Mouse (Mus musculus) gastrocnemius, adult 2 months (tissue): ENCODE results near the gene U2af1. TPM values are rescaled to one million over a fixed set of nuclear protein-coding genes. Genes with fewer than 3 reads are reported as not detected.
A peak's percentile ranks its signal among the peaks of the same experiment; 100 is the strongest.
"Not testable (repeated sequence)": the region's sequence is repeated elsewhere in the genome, so short reads cannot be mapped to it uniquely, and the experiment has no call there.

Experiments used
- DNase-seq: peaks from one replicate; pipeline ENCODE4 v3.0.0; 2022
- H3K27ac ChIP-seq: fragments of 200-600 bp; 2 replicates; pipeline ENCODE4 v1.8.1; 2022; ENCODE audit warnings: mild to moderate bottlenecking
- H3K4me3 ChIP-seq: fragments of 200-600 bp; 2 replicates; pipeline ENCODE4 v1.8.1; 2022; ENCODE audit warnings: mild to moderate bottlenecking, moderate library complexity
- CTCF ChIP-seq: fragments of 200-600 bp; IDR thresholded peaks from 2 replicates; pipeline ENCODE4 v1.8.1; 2022; ENCODE audit warnings: antibody characterized with exemption, mild to moderate bottlenecking, moderate library complexity
- intact Hi-C: fragments of 180-260 bp; cut with DNase I; formaldehyde crosslinking; loops from one replicate; pipeline ENCODE4 v1.15.1; 2025
- total RNA-seq, 2 experiments: library from RNA; stranded (reverse); gene quantifications; 2 replicates each; pipeline ENCODE4 v1.2.3; 2021

The U2af1 gene
- total RNA-seq, 2 experiments from 2014 or later, result 67.8 to 68.3 TPM

DNA sequence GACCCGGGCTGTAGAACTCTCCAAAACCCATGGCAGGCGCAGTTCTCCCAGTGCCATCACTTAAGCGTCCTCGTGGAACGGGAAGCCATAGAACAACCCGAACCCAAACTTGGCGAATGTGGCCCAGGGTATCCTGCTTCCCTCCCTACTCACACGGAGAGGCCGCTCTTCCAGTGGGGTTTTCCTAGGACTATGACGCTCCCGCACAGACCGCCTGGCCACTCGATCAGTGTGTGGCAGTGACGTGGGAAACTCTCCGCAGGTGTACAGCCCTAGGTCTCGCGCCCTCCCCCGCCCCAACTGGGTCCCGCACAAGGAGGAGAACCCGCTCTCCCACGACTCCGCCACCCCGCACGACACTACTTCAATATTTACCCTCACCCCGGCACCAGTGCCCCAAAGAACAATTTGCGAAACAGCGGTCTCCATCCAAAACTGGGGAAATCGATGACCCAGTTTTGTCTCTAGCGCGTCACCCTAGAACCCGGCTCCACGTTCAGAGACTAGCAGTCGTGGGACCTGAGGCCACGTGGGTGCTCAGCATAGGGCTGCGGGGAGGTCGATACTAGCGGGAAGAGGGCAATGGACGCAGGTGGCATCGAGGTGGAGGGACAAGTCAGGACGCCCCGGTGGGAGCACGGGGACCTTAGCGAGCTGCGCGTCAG is 22.3 kb downstream of the U2af1 start:
- no peak for TF ChIP-seq CTCF
- H3K4me3 ChIP-seq, result peak overlapping the region; percentile 77
- H3K27ac ChIP-seq, result peak overlapping the region; percentile 78
- DNase-seq, result no peak
- intact Hi-C loops, result no loop called here

DNA sequence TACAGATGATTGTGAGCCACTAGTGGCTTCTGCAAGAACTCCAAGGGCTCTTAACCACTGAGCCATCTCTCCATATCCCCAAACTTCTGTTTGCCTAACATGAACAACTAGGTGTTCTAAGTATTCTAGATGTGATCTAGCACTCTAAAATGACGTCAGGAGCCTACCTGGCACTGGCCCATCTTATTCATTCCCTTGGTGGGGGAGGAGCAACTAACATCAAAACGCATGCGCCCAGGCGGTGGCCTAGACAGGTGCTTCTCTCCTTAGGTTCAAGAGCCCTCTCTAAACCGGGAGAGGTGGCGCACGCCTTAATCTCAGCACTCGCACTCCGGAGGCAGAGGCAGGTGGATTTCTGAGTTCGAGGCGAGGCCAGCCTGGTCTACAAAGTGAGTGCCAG is 22.9 kb downstream of the U2af1 start:
- no peak for DNase-seq
- H3K4me3 ChIP-seq, result no peak overlapping the region
- TF ChIP-seq CTCF, result no peak
- intact Hi-C loops, result no loop called here
- no peak overlapping the region for H3K27ac ChIP-seq

DNA sequence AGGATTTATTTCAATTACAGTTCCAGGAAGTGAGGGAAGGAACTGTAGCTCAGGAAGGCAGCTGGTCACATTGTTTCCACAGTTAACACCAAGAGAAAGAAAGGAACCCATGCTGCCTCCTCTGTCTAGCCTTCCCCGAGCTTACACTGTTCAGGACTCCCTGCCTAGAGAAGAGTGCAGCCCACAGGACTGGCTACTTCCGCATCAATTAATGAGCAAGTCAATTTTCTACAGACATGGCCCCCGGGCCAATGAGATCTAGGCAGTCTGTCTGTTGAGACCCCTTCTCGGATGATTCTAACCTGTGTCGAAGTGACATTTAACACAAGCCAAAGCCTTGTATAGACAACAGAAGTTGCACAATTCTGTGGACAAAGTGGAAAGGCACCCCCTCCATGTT is 23.8 kb downstream of the U2af1 start:
- intact Hi-C loops, result no loop called here
- no peak for TF ChIP-seq CTCF

DNA sequence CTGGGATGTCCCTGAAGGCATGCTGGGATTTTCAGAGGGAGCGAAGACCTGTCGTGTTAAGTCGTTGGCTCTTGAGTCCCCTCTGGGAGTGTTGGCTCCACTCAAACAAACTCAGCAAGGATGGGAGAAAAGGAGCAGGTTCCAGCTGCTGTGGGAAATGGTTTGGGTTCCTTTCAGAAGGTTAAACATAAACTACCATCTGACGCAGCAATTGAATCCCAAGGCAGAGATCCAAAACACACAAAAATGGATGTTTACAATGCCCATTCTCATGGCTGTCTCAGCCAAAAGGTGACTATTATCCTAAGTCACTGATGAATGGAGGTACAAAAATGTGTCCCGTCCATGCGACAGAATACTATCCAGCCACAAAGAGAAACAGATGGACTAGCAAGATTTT is 25.7 kb downstream of the U2af1 start:
- no peak for DNase-seq
- no peak for TF ChIP-seq CTCF
- intact Hi-C loops, result no loop called here
- Histone ChIP-seq H3K27ac (no peak overlapping the region), H3K4me3 (no peak overlapping the region)

More for the DNA sequence above, 23.8 kb downstream of the U2af1 start:
- no peak for DNase-seq
- Histone ChIP-seq H3K27ac (no peak overlapping the region), H3K4me3 (no peak overlapping the region)

DNA sequence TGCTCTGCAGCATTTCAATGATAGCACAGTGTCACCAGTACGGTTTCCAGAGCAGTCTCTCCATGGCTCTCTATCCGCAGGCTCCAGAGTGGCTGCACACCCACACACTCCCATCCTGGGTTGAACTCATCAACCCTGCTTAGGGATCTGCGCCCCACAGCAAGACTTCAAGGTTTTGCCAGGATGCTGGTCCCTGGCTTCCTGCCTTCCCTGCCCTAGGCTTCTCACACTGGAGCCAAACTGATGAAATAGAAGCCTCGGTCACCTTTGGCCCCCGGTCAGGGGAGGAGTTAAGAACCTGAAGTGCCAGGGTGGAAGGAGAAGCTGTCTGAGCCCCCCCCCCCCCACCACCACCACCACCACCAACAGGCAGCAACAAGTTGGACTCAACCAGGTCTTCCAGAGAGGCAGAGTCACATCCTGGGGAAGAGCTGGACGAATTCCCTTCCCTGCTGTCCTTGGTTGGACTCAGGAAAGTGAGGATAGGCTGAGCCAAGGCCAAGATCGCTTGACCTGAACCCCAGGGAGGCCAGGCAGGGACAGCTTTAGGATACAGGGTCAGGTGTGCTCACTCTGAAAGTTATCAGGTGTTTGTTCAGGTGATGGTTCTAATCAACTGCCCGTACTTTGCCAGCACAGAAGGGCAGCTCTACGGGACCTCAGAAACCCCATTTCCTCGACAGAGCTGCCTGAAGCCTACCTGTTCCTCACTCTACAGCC is 27.5 kb downstream of the U2af1 start:
- Histone ChIP-seq H3K4me3 (no peak overlapping the region), H3K27ac (no peak overlapping the region)
- no peak for TF ChIP-seq CTCF
- DNase-seq, result no peak
- intact Hi-C loops, result no loop called here

DNA sequence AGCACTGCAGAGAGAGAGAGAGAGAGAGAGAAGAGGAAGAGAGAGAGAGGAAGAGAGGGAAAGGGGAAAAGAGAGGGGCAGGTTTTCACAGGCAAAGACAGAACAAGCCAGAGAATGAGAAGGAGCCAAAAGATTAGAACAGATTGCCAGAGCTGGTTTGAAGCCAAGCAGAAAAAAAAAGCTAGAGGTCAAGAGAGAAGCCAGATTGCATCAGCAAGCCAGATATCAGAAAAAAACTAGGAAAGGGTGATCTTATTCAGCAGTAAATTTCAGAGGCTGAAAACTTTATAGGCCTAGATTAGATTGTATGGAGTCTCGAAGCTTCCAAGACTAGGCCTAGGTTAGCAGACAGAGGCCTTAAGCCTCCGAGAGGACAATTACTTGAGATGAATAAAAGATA is 30.7 kb downstream of the U2af1 start:
- Histone ChIP-seq H3K27ac (no peak overlapping the region), H3K4me3 (no peak overlapping the region)
- TF ChIP-seq CTCF, result no peak
- DNase-seq, result no peak
- intact Hi-C loops, result no loop called here

DNA sequence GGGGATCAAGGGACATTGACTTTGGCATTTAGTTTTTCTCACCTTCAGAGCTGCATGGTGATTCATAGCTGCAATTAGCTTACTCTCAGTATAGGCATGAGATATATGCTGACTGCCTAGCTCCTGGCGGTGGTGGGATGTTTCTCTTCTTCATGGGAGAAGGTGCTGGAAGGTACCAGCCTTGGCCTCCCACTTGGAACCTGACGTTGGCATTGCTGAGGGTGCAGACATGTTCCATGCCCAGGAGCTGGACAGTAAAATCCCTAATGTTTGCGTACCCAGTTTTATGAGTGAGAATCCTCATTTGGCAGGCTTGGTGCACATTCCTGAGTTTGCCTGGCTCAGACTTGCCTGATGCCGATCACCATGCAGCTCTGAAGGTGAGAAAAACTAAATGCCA is 35.6 kb downstream of the U2af1 start:
- intact Hi-C loops, result no loop called here
- H3K4me3 ChIP-seq, result no peak overlapping the region
- H3K27ac ChIP-seq, result no peak overlapping the region
- no peak for TF ChIP-seq CTCF
- DNase-seq, result no peak

DNA sequence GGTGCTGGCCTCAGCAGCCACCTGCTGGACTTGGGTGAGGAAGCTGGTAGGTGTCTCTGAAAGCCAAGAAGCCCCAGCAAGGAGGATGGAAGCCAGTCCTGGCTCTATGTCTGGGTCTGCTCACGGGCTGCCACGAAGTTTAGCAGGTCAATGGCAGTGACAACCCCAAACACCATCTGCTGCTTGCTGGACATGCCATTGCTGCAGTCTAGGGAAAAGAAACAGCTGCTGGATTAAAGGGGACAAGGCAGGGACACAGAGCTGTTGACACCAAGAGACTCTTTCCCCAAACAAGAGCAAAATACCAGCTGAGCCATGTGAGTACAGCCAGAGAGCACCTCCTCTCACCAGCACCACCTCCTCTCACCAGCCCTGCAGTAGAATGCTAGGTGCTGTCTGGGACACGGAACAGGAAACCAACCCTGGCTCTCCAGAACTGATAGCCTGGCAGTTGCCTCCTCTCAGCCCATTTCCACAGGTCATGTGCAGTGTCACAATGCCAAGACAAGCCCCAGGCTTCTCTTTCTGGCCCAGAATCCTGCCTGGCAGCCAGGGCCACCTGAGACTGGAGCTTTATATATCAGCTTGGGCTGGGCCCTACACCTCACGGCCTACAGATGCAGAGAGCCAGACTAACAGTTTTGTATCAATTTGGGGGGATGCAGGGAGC is 45.5 kb downstream of the U2af1 start:
- no peak overlapping the region for H3K4me3 ChIP-seq
- DNase-seq, result peak; percentile 62
- peak overlapping the region; percentile 63; the same call in 1 of the 2 replicates for H3K27ac ChIP-seq
- intact Hi-C loops, result no loop called here
- no peak for TF ChIP-seq CTCF

DNA sequence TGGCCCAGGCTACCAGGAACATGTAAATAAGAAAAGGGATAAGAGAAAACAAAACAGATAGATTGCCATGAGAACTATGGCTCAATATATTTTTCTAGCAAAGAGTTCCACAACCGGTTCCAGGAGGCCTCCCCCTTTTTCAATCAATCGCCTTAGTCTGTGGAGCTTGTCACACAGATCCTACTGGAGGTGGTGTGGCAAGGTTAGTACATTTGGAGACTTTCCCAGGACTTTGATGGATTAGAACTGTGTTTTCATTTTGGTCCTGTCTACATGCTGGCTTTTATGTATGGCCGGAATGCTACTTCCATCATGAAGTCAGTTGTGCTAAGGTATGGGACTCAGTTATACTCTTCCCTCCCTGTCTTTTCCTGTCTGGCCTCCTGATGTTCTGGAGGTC is 48.8 kb downstream of the U2af1 start:
- no peak for DNase-seq
- Histone ChIP-seq H3K27ac (no peak overlapping the region), H3K4me3 (no peak overlapping the region)
- intact Hi-C loops, result no loop called here
- no peak for TF ChIP-seq CTCF

DNA sequence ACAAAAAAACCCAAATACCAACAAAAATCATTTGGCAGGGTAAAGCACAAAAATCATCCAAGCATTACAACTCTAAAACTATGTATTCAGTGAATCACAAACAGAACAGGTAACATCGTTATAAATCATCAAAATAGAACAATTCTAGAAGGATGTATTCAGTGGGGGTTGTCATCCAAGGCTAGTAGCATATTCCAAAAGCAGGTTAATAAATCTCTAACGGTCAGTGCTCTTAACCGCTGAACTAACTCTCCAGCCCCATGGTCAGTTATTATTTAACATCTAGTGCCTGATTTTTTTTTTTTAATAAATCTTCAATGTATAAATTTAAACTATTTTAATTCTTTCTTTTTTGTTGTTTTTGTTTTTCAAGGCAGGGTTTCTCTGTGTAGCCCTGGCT is 49.5 kb downstream of the U2af1 start:
- H3K27ac ChIP-seq, H3K4me3 ChIP-seq, DNase-seq, intact Hi-C loops: not testable (repeated sequence)

DNA sequence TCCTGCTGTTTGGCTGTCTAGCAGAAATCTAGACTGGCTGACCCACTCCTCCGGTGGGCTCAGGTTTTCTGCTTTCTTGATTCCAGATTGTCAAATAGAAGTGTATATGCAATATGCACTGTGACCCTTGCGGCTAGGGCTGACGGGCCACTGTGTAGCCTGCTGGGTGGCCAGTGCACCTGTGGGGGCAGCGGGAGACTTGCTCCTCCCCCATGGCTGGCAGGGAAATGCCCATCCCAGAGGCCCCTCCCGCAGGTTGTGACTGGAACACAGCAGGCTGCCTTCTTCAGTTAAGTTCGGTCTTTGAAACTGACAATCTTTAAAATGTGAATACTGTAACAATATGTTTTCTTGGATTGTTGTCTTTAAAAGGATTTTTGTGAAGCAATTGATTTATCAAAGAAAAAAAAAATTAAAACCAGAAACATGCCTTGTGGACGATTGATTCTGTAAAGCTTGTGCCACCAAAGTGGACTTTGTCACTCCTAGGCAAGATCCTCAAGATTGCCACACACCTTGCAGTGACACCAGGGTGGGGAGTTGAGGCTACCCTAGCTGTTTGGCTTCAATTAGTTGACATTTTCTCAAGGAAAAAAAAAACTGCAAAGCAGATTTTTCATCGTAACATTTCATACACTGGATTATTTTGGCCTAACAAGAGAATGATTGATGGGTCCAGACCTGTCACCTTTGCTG is 51.3 kb downstream of the U2af1 start:
- DNase-seq, result no peak
- TF ChIP-seq CTCF, result no peak
- intact Hi-C loops, result no loop called here
- Histone ChIP-seq H3K4me3 (no peak overlapping the region), H3K27ac (no peak overlapping the region)

DNA sequence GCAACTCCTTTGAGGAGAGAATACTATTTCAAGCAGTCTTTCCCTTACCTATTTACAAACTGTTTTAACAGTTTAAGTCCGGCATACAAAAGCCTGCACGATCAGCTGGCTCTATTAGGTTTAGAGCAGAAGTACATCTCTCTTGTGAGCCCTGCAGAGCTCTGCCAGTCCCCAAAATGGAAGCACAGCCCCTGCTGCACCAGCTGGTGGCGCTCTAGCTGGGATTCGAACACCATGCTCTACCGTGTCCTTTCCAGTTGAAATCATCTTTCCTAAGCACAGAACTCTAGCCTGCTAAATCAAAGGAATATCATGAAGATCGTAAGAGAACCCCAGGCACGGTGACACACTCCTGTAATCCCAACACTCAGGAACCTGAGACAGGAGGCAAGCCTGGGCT is 52.3 kb downstream of the U2af1 start:
- intact Hi-C loops, result no loop called here
- peak; percentile 34; the same call in 1 of the 2 replicates for TF ChIP-seq CTCF
- no peak overlapping the region for H3K4me3 ChIP-seq
- no peak overlapping the region for H3K27ac ChIP-seq
- no peak for DNase-seq

DNA sequence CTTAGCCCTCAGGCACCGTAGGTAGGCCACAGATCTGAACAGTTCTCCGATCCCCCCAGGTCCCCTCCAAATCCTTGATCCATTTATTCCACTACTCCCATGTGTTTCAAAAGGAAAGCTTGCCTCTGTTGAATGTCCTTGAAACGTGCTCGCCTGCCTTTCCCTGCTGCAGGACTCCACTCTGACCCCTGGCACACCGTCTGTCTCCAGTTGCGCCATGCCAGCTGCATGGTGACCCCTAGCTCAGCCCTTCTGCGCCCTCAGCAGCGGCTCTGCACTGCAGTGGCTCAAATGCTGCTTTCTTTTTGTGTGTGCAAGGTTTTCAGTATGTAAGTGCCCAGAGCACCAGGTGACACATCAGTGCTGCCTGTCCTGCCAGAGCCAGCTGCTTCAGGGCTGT is 60.1 kb downstream of the U2af1 start:
- intact Hi-C loops, result no loop called here
- no peak for TF ChIP-seq CTCF
- Histone ChIP-seq H3K4me3 (no peak overlapping the region), H3K27ac (no peak overlapping the region)
- DNase-seq, result no peak
